Mouse (Mus musculus) kidney, postnatal 14 days (tissue): ENCODE data around the gene Asrgl1.
"Not testable (repeated sequence)": the region's sequence is repeated elsewhere in the genome, so short reads cannot be mapped to it uniquely, and the experiment has no call there.

Experiments used
- DNase-seq: peaks from one replicate; pipeline ENCODE4 v3.0.0; 2022; ENCODE audit warnings: mixed read lengths

Gene Asrgl1

GRCm38 (mm10) chr19:9103986-9104385, 31.4 kb downstream of the Asrgl1 start:
- DNase-seq, result no peak

GRCm38 (mm10) chr19:9101062-9101457, 34.4 kb downstream of the Asrgl1 start:
- no peak for DNase-seq

GRCm38 (mm10) chr19:9100297-9101061, 35.0 kb downstream of the Asrgl1 start:
- DNase-seq, result no peak

GRCm38 (mm10) chr19:9099751-9100150, 35.7 kb downstream of the Asrgl1 start:
- no peak for DNase-seq

- no peak for DNase-seq
Measured at GRCm38 (mm10) chr19:9097441-9097840, 38.0 kb downstream of the Asrgl1 start.

GRCm38 (mm10) chr19:9095111-9095510, 40.3 kb downstream of the Asrgl1 start:
- no peak for DNase-seq

GRCm38 (mm10) chr19:9090709-9091108, 44.7 kb downstream of the Asrgl1 start:
- DNase-seq, result no peak

- DNase-seq, result no peak
Measured at GRCm38 (mm10) chr19:9090191-9090590, 45.2 kb downstream of the Asrgl1 start.

GRCm38 (mm10) chr19:9087821-9088220, 47.6 kb downstream of the Asrgl1 start, which contains the start of gene Scgb1a1:
Scgb1a1 (minus strand) TSS chr19:9087958.
- no peak for DNase-seq

GRCm38 (mm10) chr19:9083892-9084291, 51.5 kb downstream of the Asrgl1 start:
- not testable (repeated sequence) for DNase-seq

GRCm38 (mm10) chr19:9083010-9083355, 52.5 kb downstream of the Asrgl1 start:
- no peak for DNase-seq

GRCm38 (mm10) chr19:9082191-9083009, 53.0 kb downstream of the Asrgl1 start:
- DNase-seq, result peak; percentile 92

- no peak for DNase-seq
Measured at GRCm38 (mm10) chr19:9081311-9082190, 53.9 kb downstream of the Asrgl1 start.

- DNase-seq, result no peak
Measured at GRCm38 (mm10) chr19:9079916-9080315, 55.5 kb downstream of the Asrgl1 start.

GRCm38 (mm10) chr19:9076982-9077660, 58.3 kb downstream of the Asrgl1 start:
- peak; percentile 25 for DNase-seq

- DNase-seq, result no peak
Measured at GRCm38 (mm10) chr19:9076035-9076434, 59.4 kb downstream of the Asrgl1 start.

- no peak for DNase-seq
Measured at GRCm38 (mm10) chr19:9075558-9075957, 59.9 kb downstream of the Asrgl1 start.

- DNase-seq, result no peak
Measured at GRCm38 (mm10) chr19:9074424-9074823, 61.0 kb downstream of the Asrgl1 start.

- peak; percentile 41 for DNase-seq
Measured at GRCm38 (mm10) chr19:9073776-9074411, 61.5 kb downstream of the Asrgl1 start.

GRCm38 (mm10) chr19:9072157-9072530, 63.3 kb downstream of the Asrgl1 start:
- no peak for DNase-seq

GRCm38 (mm10) chr19:9071456-9072156, 63.8 kb downstream of the Asrgl1 start:
- DNase-seq, result peak; percentile 82
